Mouse (Mus musculus): ENCODE measurements around the gene LTO1.

- TF ChIP-seq GATA1 (IDR thresholded peaks at IDR 0.05; ENCODE audit: borderline replicate concordance, low read length) (no peak), FLI1 (IDR thresholded peaks at IDR 0.05; ENCODE audit: low read length) (no peak)
These were observed 25.7 kb downstream of the LTO1 start for GRCm38 (mm10) chr7:144940585-144940984.
